Mouse (Mus musculus): ENCODE data around the gene Gstz1. TPM values are rescaled to one million over a fixed set of nuclear protein-coding genes. Genes with fewer than 3 reads are reported as not detected.
"Not testable (repeated sequence)": the region's sequence is repeated elsewhere in the genome, so short reads cannot be mapped to it uniquely, and the experiment has no call there.

Gstz1 gene
- polyA plus RNA-seq, 1 experiment from 2014 or later, result 42.7 TPM

GRCm38 (mm10) chr12:87138342-87138701 lies 8.6 kb upstream of the Gstz1 start:
- Histone ChIP-seq H3K36me3 (ENCODE audit: control insufficient read depth, insufficient read depth, low read length) (peaks cover 35% of the 10 kb centered on the region), H3K4me3 (ENCODE audit: control insufficient read depth in 1 of 2, insufficient read depth in 1 of 2, low read depth in 1 of 2, low read length in 2 of 2) (no peak overlapping the region), H3K27ac (replicated peaks in 1 of 2; ENCODE audit: control insufficient read depth in 1 of 2, insufficient read depth in 1 of 2, low read depth in 2 of 2, low read length in 2 of 2) (no peak overlapping the region), H3K27me3 (ENCODE audit: control insufficient read depth, insufficient read depth, low read length) (no peaks in the 10 kb centered on the region), H3K9ac (ENCODE audit: low read length) (no peak overlapping the region), H3K9me3 (ENCODE audit: control insufficient read depth, low read length) (no peaks in the 10 kb centered on the region), H3K4me1 (ENCODE audit: control insufficient read depth in 2 of 2, insufficient read depth in 2 of 2, low read length in 2 of 2) (peaks cover 0 to 15% of the 10 kb centered on the region in 2 experiments; a peak in 1 of 4 replicates), H3K4me2 (ENCODE audit: low read length) (no peak overlapping the region)
- ATAC-seq (ENCODE audit: insufficient number of reproducible peaks, insufficient read depth, low FRiP score, low read depth), result no peak
- WGBS, result 91% methylated on average over 2 of the region's 2 CpGs

GRCm38 (mm10) chr12:87138768-87139167 lies 8.2 kb upstream of the Gstz1 start:
- H3K27ac ChIP-seq (replicated peaks in 1 of 2; ENCODE audit: control insufficient read depth in 1 of 2, insufficient read depth in 1 of 2, low read depth in 2 of 2, low read length in 2 of 2), result no peak overlapping the region
- no peak overlapping the region for H3K4me2 ChIP-seq (ENCODE audit: low read length)
- H3K4me3 ChIP-seq (ENCODE audit: control insufficient read depth in 1 of 2, insufficient read depth in 1 of 2, low read depth in 1 of 2, low read length in 2 of 2), result no peak overlapping the region
- ATAC-seq (ENCODE audit: insufficient number of reproducible peaks, insufficient read depth, low FRiP score, low read depth), result no peak
- H3K4me1 ChIP-seq (ENCODE audit: control insufficient read depth in 2 of 2, insufficient read depth in 2 of 2, low read length in 2 of 2), result peaks cover 0 to 15% of the 10 kb centered on the region in 2 experiments; a peak in 1 of 4 replicates
- no peak overlapping the region for H3K9ac ChIP-seq (ENCODE audit: low read length)
- H3K9me3 ChIP-seq (ENCODE audit: control insufficient read depth, low read length), result no peaks in the 10 kb centered on the region
- no peaks in the 10 kb centered on the region for H3K27me3 ChIP-seq (ENCODE audit: control insufficient read depth, insufficient read depth, low read length)
- H3K36me3 ChIP-seq (ENCODE audit: control insufficient read depth, insufficient read depth, low read length), result peaks cover 31% of the 10 kb centered on the region
- 64% methylated on average over 2 of the region's 2 CpGs for WGBS

GRCm38 (mm10) chr12:87142156-87142555 lies 4.8 kb upstream of the Gstz1 start:
- H3K36me3 ChIP-seq (ENCODE audit: control insufficient read depth, insufficient read depth, low read length), result peaks cover 9% of the 10 kb centered on the region
- H3K4me2 ChIP-seq (ENCODE audit: low read length), result no peak overlapping the region
- H3K9ac ChIP-seq (ENCODE audit: low read length), result no peak overlapping the region
- no peak for ATAC-seq (ENCODE audit: insufficient number of reproducible peaks, insufficient read depth, low FRiP score, low read depth)
- H3K27me3 ChIP-seq (ENCODE audit: control insufficient read depth, insufficient read depth, low read length), result no peaks in the 10 kb centered on the region
- WGBS, result 50% methylated on average over 2 of the region's 2 CpGs
- no peaks in the 10 kb centered on the region for H3K9me3 ChIP-seq (ENCODE audit: control insufficient read depth, low read length)
- H3K27ac ChIP-seq (replicated peaks in 1 of 2; ENCODE audit: control insufficient read depth in 1 of 2, insufficient read depth in 1 of 2, low read depth in 2 of 2, low read length in 2 of 2), result no peak overlapping the region
- no peak overlapping the region for H3K4me3 ChIP-seq (ENCODE audit: control insufficient read depth in 1 of 2, insufficient read depth in 1 of 2, low read depth in 1 of 2, low read length in 2 of 2)
- H3K4me1 ChIP-seq (ENCODE audit: control insufficient read depth in 2 of 2, insufficient read depth in 2 of 2, low read length in 2 of 2), result peaks cover 0 to 23% of the 10 kb centered on the region in 2 experiments; a peak in 2 of 4 replicates

- no peaks in the 10 kb centered on the region for H3K27me3 ChIP-seq (ENCODE audit: control insufficient read depth, insufficient read depth, low read length)
- H3K4me3 ChIP-seq (ENCODE audit: control insufficient read depth in 1 of 2, insufficient read depth in 1 of 2, low read depth in 1 of 2, low read length in 2 of 2), result peak within 1 kb of the TSS; percentile 64 to 97
- H3K9me3 ChIP-seq (ENCODE audit: control insufficient read depth, low read length), result peaks cover 7% of the 10 kb centered on the region; the same call in 1 of the 2 replicates
- peak within 1 kb of the TSS; percentile 67 for H3K4me2 ChIP-seq (ENCODE audit: low read length)
- peak within 1 kb of the TSS; percentile 88 to 95 for H3K27ac ChIP-seq (replicated peaks in 1 of 2; ENCODE audit: control insufficient read depth in 1 of 2, insufficient read depth in 1 of 2, low read depth in 2 of 2, low read length in 2 of 2)
- peak; percentile 98 for ATAC-seq (ENCODE audit: insufficient number of reproducible peaks, insufficient read depth, low FRiP score, low read depth)
- peaks cover 0 to 8% of the 10 kb centered on the region in 2 experiments; a peak in 3 of 4 replicates for H3K4me1 ChIP-seq (ENCODE audit: control insufficient read depth in 2 of 2, insufficient read depth in 2 of 2, low read length in 2 of 2)
- peak within 1 kb of the TSS; percentile 86 for H3K9ac ChIP-seq (ENCODE audit: low read length)
- no peaks in the 10 kb centered on the region for H3K36me3 ChIP-seq (ENCODE audit: control insufficient read depth, insufficient read depth, low read length)
- WGBS, result under 1% methylated on average over 53 of the region's 61 CpGs
These were observed 577 bp downstream of the Gstz1 start, which contains the start of gene Pomt2 for GRCm38 (mm10) chr12:87147395-87148089. TSS of gene Pomt2 (minus strand) at chr12:87147968.

GRCm38 (mm10) chr12:87148136-87148535 lies 1.2 kb downstream of the Gstz1 start:
- WGBS, result 25% methylated on average over 15 of the region's 15 CpGs
- Histone ChIP-seq H3K4me3 (ENCODE audit: control insufficient read depth in 1 of 2, insufficient read depth in 1 of 2, low read depth in 1 of 2, low read length in 2 of 2) (peak overlapping the region; percentile 64 to 97), H3K9me3 (ENCODE audit: control insufficient read depth, low read length) (peaks cover 11% of the 10 kb centered on the region; the same call in 1 of the 2 replicates), H3K9ac (ENCODE audit: low read length) (peak overlapping the region; percentile 86), H3K27ac (replicated peaks in 1 of 2; ENCODE audit: control insufficient read depth in 1 of 2, insufficient read depth in 1 of 2, low read depth in 2 of 2, low read length in 2 of 2) (peak overlapping the region; percentile 88 to 95), H3K27me3 (ENCODE audit: control insufficient read depth, insufficient read depth, low read length) (no peaks in the 10 kb centered on the region), H3K36me3 (ENCODE audit: control insufficient read depth, insufficient read depth, low read length) (no peaks in the 10 kb centered on the region), H3K4me2 (ENCODE audit: low read length) (peak overlapping the region; percentile 67), H3K4me1 (ENCODE audit: control insufficient read depth in 2 of 2, insufficient read depth in 2 of 2, low read length in 2 of 2) (peaks cover 0 to 8% of the 10 kb centered on the region in 2 experiments; a peak in 3 of 4 replicates)
- ATAC-seq (ENCODE audit: insufficient number of reproducible peaks, insufficient read depth, low FRiP score, low read depth), result no peak

- WGBS, result 98% methylated on average over 5 of the region's 5 CpGs
- H3K4me1 ChIP-seq (ENCODE audit: control insufficient read depth in 2 of 2, insufficient read depth in 2 of 2, low read length in 2 of 2), result peaks cover 0 to 8% of the 10 kb centered on the region in 2 experiments; a peak in 3 of 4 replicates
- H3K36me3 ChIP-seq (ENCODE audit: control insufficient read depth, insufficient read depth, low read length), result no peaks in the 10 kb centered on the region
- H3K4me3 ChIP-seq (ENCODE audit: control insufficient read depth in 1 of 2, insufficient read depth in 1 of 2, low read depth in 1 of 2, low read length in 2 of 2), result no peak overlapping the region
- no peak overlapping the region for H3K4me2 ChIP-seq (ENCODE audit: low read length)
- H3K9me3 ChIP-seq (ENCODE audit: control insufficient read depth, low read length), result peaks cover 11% of the 10 kb centered on the region; the same call in 1 of the 2 replicates
- no peak overlapping the region for H3K27ac ChIP-seq (replicated peaks in 1 of 2; ENCODE audit: control insufficient read depth in 1 of 2, insufficient read depth in 1 of 2, low read depth in 2 of 2, low read length in 2 of 2)
- no peaks in the 10 kb centered on the region for H3K27me3 ChIP-seq (ENCODE audit: control insufficient read depth, insufficient read depth, low read length)
- H3K9ac ChIP-seq (ENCODE audit: low read length), result no peak overlapping the region
- no peak for ATAC-seq (ENCODE audit: insufficient number of reproducible peaks, insufficient read depth, low FRiP score, low read depth)
These were observed 2.5 kb downstream of the Gstz1 start for GRCm38 (mm10) chr12:87149471-87149870.

- not testable (repeated sequence) for H3K4me3 ChIP-seq (ENCODE audit: control insufficient read depth in 1 of 2, insufficient read depth in 1 of 2, low read depth in 1 of 2, low read length in 2 of 2); ATAC-seq (ENCODE audit: insufficient number of reproducible peaks, insufficient read depth, low FRiP score, low read depth); H3K4me1 ChIP-seq (ENCODE audit: control insufficient read depth in 2 of 2, insufficient read depth in 2 of 2, low read length in 2 of 2); H3K9me3 ChIP-seq (ENCODE audit: control insufficient read depth, low read length); H3K36me3 ChIP-seq (ENCODE audit: control insufficient read depth, insufficient read depth, low read length); H3K27me3 ChIP-seq (ENCODE audit: control insufficient read depth, insufficient read depth, low read length); H3K9ac ChIP-seq (ENCODE audit: low read length); H3K4me2 ChIP-seq (ENCODE audit: low read length); H3K27ac ChIP-seq (replicated peaks in 1 of 2; ENCODE audit: control insufficient read depth in 1 of 2, insufficient read depth in 1 of 2, low read depth in 2 of 2, low read length in 2 of 2)
- 95% methylated on average over 4 of the region's 4 CpGs for WGBS
These were observed 7.5 kb downstream of the Gstz1 start for GRCm38 (mm10) chr12:87154448-87154847.
